Mouse (Mus musculus): ENCODE results near the gene Slc47a2. TPM values are rescaled to one million over a fixed set of nuclear protein-coding genes. Genes with fewer than 3 reads are reported as not detected.

Slc47a2 gene
- under 1 TPM; 0.12 to 0.18 TPM for total RNA-seq (2021)
- long read RNA-seq, partial matches to known transcripts, result 0 of 1 reads
- long read RNA-seq, other reads (novel, unspliced or antisense), result 1 of 1 reads

GRCm38 (mm10) chr11:61342505-61343420 is at the start of gene Slc47a2:
TSS of gene Slc47a2 (minus strand) at chr11:61342860.
- no peak for DNase-seq (ENCODE audit: low spot score in 2 of 2)

GRCm38 (mm10) chr11:61388936-61389335 is 46.3 kb upstream of the Slc47a2 start:
- no peak for DNase-seq (ENCODE audit: low spot score in 2 of 2)

GRCm38 (mm10) chr11:61388012-61388411 is 45.4 kb upstream of the Slc47a2 start:
- DNase-seq (ENCODE audit: low spot score in 2 of 2), result peak in 1 of 2 experiments; percentile 25

- no peak for DNase-seq (ENCODE audit: low spot score in 2 of 2)
These were observed 44.6 kb upstream of the Slc47a2 start for GRCm38 (mm10) chr11:61387233-61387632.

GRCm38 (mm10) chr11:61385725-61386124 is 43.1 kb upstream of the Slc47a2 start:
- no peak for DNase-seq (ENCODE audit: low spot score in 2 of 2)

GRCm38 (mm10) chr11:61381272-61381671 is 38.6 kb upstream of the Slc47a2 start:
- no peak for DNase-seq (ENCODE audit: low spot score in 2 of 2)

- no peak for DNase-seq (ENCODE audit: low spot score in 2 of 2)
These were observed 36.0 kb upstream of the Slc47a2 start for GRCm38 (mm10) chr11:61378651-61379050.

- no peak for DNase-seq (ENCODE audit: low spot score in 2 of 2)
These were observed 35.4 kb upstream of the Slc47a2 start, which contains the start of gene Slc47a1 for GRCm38 (mm10) chr11:61377881-61378613. TSS of gene Slc47a1 (minus strand) at chr11:61378345.

- DNase-seq (ENCODE audit: low spot score in 2 of 2), result no peak
These were observed 26.0 kb upstream of the Slc47a2 start for GRCm38 (mm10) chr11:61368668-61369067.

GRCm38 (mm10) chr11:61366517-61367273 is 24.0 kb upstream of the Slc47a2 start:
- no peak for DNase-seq (ENCODE audit: low spot score in 2 of 2)

- DNase-seq (ENCODE audit: low spot score in 2 of 2), result no peak
These were observed 23.3 kb upstream of the Slc47a2 start for GRCm38 (mm10) chr11:61365938-61366337.

GRCm38 (mm10) chr11:61364096-61364495 is 21.4 kb upstream of the Slc47a2 start:
- no peak for DNase-seq (ENCODE audit: low spot score in 2 of 2)

- DNase-seq (ENCODE audit: low spot score in 2 of 2), result no peak
These were observed 19.0 kb upstream of the Slc47a2 start for GRCm38 (mm10) chr11:61361515-61362190.

- no peak for DNase-seq (ENCODE audit: low spot score in 2 of 2)
These were observed 13.9 kb upstream of the Slc47a2 start for GRCm38 (mm10) chr11:61356600-61356999.

GRCm38 (mm10) chr11:61356111-61356510 is 13.5 kb upstream of the Slc47a2 start:
- DNase-seq (ENCODE audit: low spot score in 2 of 2), result no peak

- DNase-seq (ENCODE audit: low spot score in 2 of 2), result no peak
These were observed 12.7 kb upstream of the Slc47a2 start for GRCm38 (mm10) chr11:61355351-61355750.

- DNase-seq (ENCODE audit: low spot score in 2 of 2), result no peak
These were observed 11.7 kb upstream of the Slc47a2 start for GRCm38 (mm10) chr11:61354346-61354745.

- no peak for DNase-seq (ENCODE audit: low spot score in 2 of 2)
These were observed 10.4 kb upstream of the Slc47a2 start for GRCm38 (mm10) chr11:61353038-61353437.

GRCm38 (mm10) chr11:61352138-61352651 is 9.5 kb upstream of the Slc47a2 start:
- DNase-seq (ENCODE audit: low spot score in 2 of 2), result no peak

GRCm38 (mm10) chr11:61349337-61349736 is 6.7 kb upstream of the Slc47a2 start:
- peak in 1 of 2 experiments; percentile 77 for DNase-seq (ENCODE audit: low spot score in 2 of 2)
